Comparison of ENCODE assay signal across 17 mouse cellular contexts in genomic region chr5:107186206-107186605, GRCm38 (mm10).
"Had no signal": no experiment of that assay in that cellular context is flagged by ENCODE, and none has a peak within 500 bp of the region (broad histone marks: within the 10 kb centered on the region; RNA-seq: fewer than 3 reads in every experiment).

No protein-coding gene starts in this region.

- H3K36me3 ChIP-seq: neural tube, embryonic 12.5 days; neural tube, embryonic 13.5 days; neural tube, embryonic 15.5 days; stomach, embryonic 15.5 days had no signal

- H3K27ac ChIP-seq: neural tube, embryonic 12.5 days; neural tube, embryonic 13.5 days; neural tube, embryonic 15.5 days; stomach, embryonic 15.5 days; stomach, postnatal 0 days had no signal

- H3K27me3 ChIP-seq: neural tube, embryonic 12.5 days; neural tube, embryonic 13.5 days; neural tube, embryonic 15.5 days; stomach, embryonic 15.5 days had no signal

- DNase-seq: retina, postnatal 1 day; right cerebral cortex, adult 18-20 months; right cerebral cortex, postnatal 14 days; right cerebral cortex, postnatal 25 days; right cerebral cortex, postnatal 4 days; spleen, adult 18-20 months; thymus, adult 18-20 months; thymus, adult 2 months; thymus, postnatal 14 days; thymus, postnatal 25 days; thymus, postnatal 36 days; thymus, postnatal 4 days had no signal

- H3K4me1 ChIP-seq: neural tube, embryonic 12.5 days; neural tube, embryonic 13.5 days; neural tube, embryonic 15.5 days had no signal

- H3K4me3 ChIP-seq: neural tube, embryonic 12.5 days; neural tube, embryonic 13.5 days; neural tube, embryonic 15.5 days; stomach, embryonic 15.5 days had no signal
